7 mouse cellular contexts compared by ENCODE assay signal in genomic region chr7:30613529-30614112, GRCm38 (mm10). TPM values are rescaled to one million over a fixed set of nuclear protein-coding genes. Genes with fewer than 3 reads are reported as not detected.
DNase-seq lines count a peak whose midpoint lies in the region; ATAC-seq and TF ChIP-seq lines count a peak whose summit lies in the region.

No protein-coding gene starts in this region.

- H3K27ac ChIP-seq in forebrain, embryonic 14.5 days (ENCODE audit: low read depth, low read length), result no peak overlapping the region
- H3K27ac ChIP-seq in kidney, embryonic 15.5 days, result 0 out of 2 replicates have a peak overlapping the region, but pooled peaks have one; percentile 56
- no peak overlapping the region for H3K27ac ChIP-seq in small intestine, adult 2 months (ENCODE audit: insufficient read depth, low read depth, low read length)

- ATAC-seq in forebrain, embryonic 14.5 days, result peak; percentile 46; the same call in 1 of the 2 replicates
- peak; percentile 31; the same call in 1 of the 2 replicates for ATAC-seq in kidney, embryonic 15.5 days (replicated peaks; ENCODE audit: low FRiP score)

- H3K9ac ChIP-seq in forebrain, embryonic 14.5 days (ENCODE audit: low read length), result no peak overlapping the region
- H3K9ac ChIP-seq in kidney, embryonic 15.5 days, result no peak overlapping the region

- WGBS in forebrain, embryonic 14.5 days, result 23% methylated on average over 14 of the region's 14 CpGs
- 23% methylated on average over 14 of the region's 14 CpGs for WGBS in kidney, embryonic 15.5 days
- WGBS in lung, adult 2 months, result 19% methylated on average over 14 of the region's 14 CpGs
- 15% methylated on average over 14 of the region's 14 CpGs for WGBS in small intestine, adult 2 months

- no peak for TF ChIP-seq POLR2A in brain, embryonic 14.5 days (IDR thresholded peaks at IDR 0.05; ENCODE audit: borderline replicate concordance, extremely low read depth, insufficient read depth, insufficient read length, poor library complexity, severe bottlenecking)
- no peak for TF ChIP-seq POLR2A in lung, adult 2 months (IDR thresholded peaks at IDR 0.05; ENCODE audit: borderline replicate concordance, extremely low read depth, low read depth, low read length)
- no peak for TF ChIP-seq POLR2A in small intestine, adult 2 months (IDR thresholded peaks at IDR 0.05; ENCODE audit: low read depth, low read length)

- no peaks in the 10 kb centered on the region for H3K9me3 ChIP-seq in forebrain, embryonic 14.5 days (replicated peaks; ENCODE audit: control insufficient read depth, low read length)
- no peaks in the 10 kb centered on the region for H3K9me3 ChIP-seq in kidney, embryonic 15.5 days (replicated peaks)

- H3K4me2 ChIP-seq in forebrain, embryonic 14.5 days (ENCODE audit: low read length), result no peak overlapping the region
- 0 out of 2 replicates have a peak overlapping the region, but pooled peaks have one; percentile 32 for H3K4me2 ChIP-seq in kidney, embryonic 15.5 days

- peak; percentile 71 for TF ChIP-seq CTCF in brain, embryonic 14.5 days (IDR thresholded peaks at IDR 0.05; ENCODE audit: borderline replicate concordance, extremely low read depth, insufficient read depth, insufficient read length)
- TF ChIP-seq CTCF in lung, adult 2 months (IDR thresholded peaks at IDR 0.05; ENCODE audit: insufficient read depth, low read length), result peak; percentile 59
- TF ChIP-seq CTCF in small intestine, adult 2 months (IDR thresholded peaks at IDR 0.05; ENCODE audit: extremely low read depth, insufficient read length, insufficient replicate concordance, low read depth, low read length), result peak; percentile 89

- no peaks in the 10 kb centered on the region for H3K27me3 ChIP-seq in forebrain, embryonic 14.5 days (replicated peaks; ENCODE audit: control insufficient read depth, insufficient read depth, low read length)
- no peaks in the 10 kb centered on the region for H3K27me3 ChIP-seq in kidney, embryonic 15.5 days
- H3K27me3 ChIP-seq in small intestine, adult 2 months (ENCODE audit: control insufficient read depth, insufficient read depth, low read length), result no peaks in the 10 kb centered on the region

- peak; percentile 66 for DNase-seq in 416B (ENCODE audit: low read depth)
- DNase-seq in B cell, adult 2 months, result peak; percentile 77 to 78
- DNase-seq in brain, embryonic 14.5 days (ENCODE audit: low read depth), result peak; percentile 50
- peak; percentile 65 for DNase-seq in forebrain, embryonic 14.5 days (ENCODE audit: low spot score)
- peak; percentile 57 for DNase-seq in lung, adult 2 months

- H3K4me1 ChIP-seq in forebrain, embryonic 14.5 days (ENCODE audit: control insufficient read depth, insufficient read depth, low read length), result no peaks in the 10 kb centered on the region
- H3K4me1 ChIP-seq in kidney, embryonic 15.5 days, result peaks cover 17% of the 10 kb centered on the region
- no peaks in the 10 kb centered on the region for H3K4me1 ChIP-seq in lung, adult 2 months (ENCODE audit: control insufficient read depth, insufficient read depth, low read length)
- H3K4me1 ChIP-seq in small intestine, adult 2 months (ENCODE audit: control insufficient read depth, insufficient read depth, insufficient read length, low read length), result no peaks in the 10 kb centered on the region

- H3K36me3 ChIP-seq in forebrain, embryonic 14.5 days (ENCODE audit: control insufficient read depth, insufficient read depth, low read length), result peaks cover 33% of the 10 kb centered on the region
- H3K36me3 ChIP-seq in kidney, embryonic 15.5 days, result peaks cover 34% of the 10 kb centered on the region
- H3K36me3 ChIP-seq in small intestine, adult 2 months (ENCODE audit: control insufficient read depth, insufficient read depth, low read length), result peaks cover 22% of the 10 kb centered on the region

- no peak overlapping the region for H3K4me3 ChIP-seq in forebrain, embryonic 14.5 days (ENCODE audit: low read depth, low read length)
- H3K4me3 ChIP-seq in kidney, embryonic 15.5 days (replicated peaks), result no peak overlapping the region
- no peak overlapping the region for H3K4me3 ChIP-seq in lung, adult 2 months (replicated peaks; ENCODE audit: extremely low read depth, low read depth, low read length)
- H3K4me3 ChIP-seq in small intestine, adult 2 months (ENCODE audit: low read depth, low read length), result no peak overlapping the region

RNA-seq across cellular contexts. Expression of gene Upk1a, which starts 1.0 kb away (rescaled TPM):
- polyA plus RNA-seq in brain, embryonic 14.5 days (2012; rRNA removed), result 2.7 and 3.9 TPM in 2 replicates
- 0.20 and 0.25 TPM in 2 replicates for polyA plus RNA-seq in forebrain, embryonic 14.5 days (2014; fragmentation: Nextera tagmentation; extraction: Ambion mirVana)
- 3.6 and 5.3 TPM in 2 replicates for polyA plus RNA-seq in kidney, embryonic 15.5 days (2015; fragmentation: Nextera tagmentation; extraction: Ambion mirVana)
- polyA plus RNA-seq in lung, adult 2 months (2012; rRNA removed), result 8.5 and 8.6 TPM in 2 replicates
- polyA plus RNA-seq in small intestine, adult 2 months (2012; rRNA removed), result 7.6 and 8.2 TPM in 2 replicates

RNA-seq across cellular contexts. Expression of gene Cox6b1, which starts 12.3 kb away (rescaled TPM):
- 823 and 962 TPM in 2 replicates for polyA plus RNA-seq in brain, embryonic 14.5 days (2012; rRNA removed)
- polyA plus RNA-seq in forebrain, embryonic 14.5 days (2014; fragmentation: Nextera tagmentation; extraction: Ambion mirVana), result 909 and 1,141 TPM in 2 replicates
- 1,049 and 1,131 TPM in 2 replicates for polyA plus RNA-seq in kidney, embryonic 15.5 days (2015; fragmentation: Nextera tagmentation; extraction: Ambion mirVana)
- polyA plus RNA-seq in lung, adult 2 months (2012; rRNA removed), result 183 and 273 TPM in 2 replicates
- polyA plus RNA-seq in small intestine, adult 2 months (2012; rRNA removed), result 459 and 585 TPM in 2 replicates

RNA-seq across cellular contexts. Expression of gene Zbtb32, which starts 14.9 kb away (rescaled TPM):
- 0.37 and 0.47 TPM in 2 replicates for polyA plus RNA-seq in brain, embryonic 14.5 days (2012; rRNA removed)
- polyA plus RNA-seq in forebrain, embryonic 14.5 days (2014; fragmentation: Nextera tagmentation; extraction: Ambion mirVana), result 0.12 and 0.34 TPM in 2 replicates
- 0.36 and 0.63 TPM in 2 replicates for polyA plus RNA-seq in kidney, embryonic 15.5 days (2015; fragmentation: Nextera tagmentation; extraction: Ambion mirVana)
- 5.1 and 5.7 TPM in 2 replicates for polyA plus RNA-seq in lung, adult 2 months (2012; rRNA removed)
- polyA plus RNA-seq in small intestine, adult 2 months (2012; rRNA removed), result 0.52 and 1.6 TPM in 2 replicates

RNA-seq across cellular contexts. Expression of gene Etv2, which starts 22.0 kb away (rescaled TPM):
- not detected in 2 replicates for polyA plus RNA-seq in brain, embryonic 14.5 days (2012; rRNA removed)
- polyA plus RNA-seq in forebrain, embryonic 14.5 days (2014; fragmentation: Nextera tagmentation; extraction: Ambion mirVana), result not detected in 2 replicates
- not detected in 2 replicates for polyA plus RNA-seq in kidney, embryonic 15.5 days (2015; fragmentation: Nextera tagmentation; extraction: Ambion mirVana)
- not detected in 2 replicates for polyA plus RNA-seq in lung, adult 2 months (2012; rRNA removed)
- 0.11 TPM in 1 of 2 replicates, not detected in the other for polyA plus RNA-seq in small intestine, adult 2 months (2012; rRNA removed)

RNA-seq across cellular contexts. Expression of gene Kmt2b, which starts 25.1 kb away (rescaled TPM):
- polyA plus RNA-seq in brain, embryonic 14.5 days (2012; rRNA removed), result 69.7 and 72.2 TPM in 2 replicates
- 8.7 and 9.6 TPM in 2 replicates for polyA plus RNA-seq in forebrain, embryonic 14.5 days (2014; fragmentation: Nextera tagmentation; extraction: Ambion mirVana)
- polyA plus RNA-seq in kidney, embryonic 15.5 days (2015; fragmentation: Nextera tagmentation; extraction: Ambion mirVana), result 6.7 and 10.9 TPM in 2 replicates
- polyA plus RNA-seq in lung, adult 2 months (2012; rRNA removed), result 49.9 and 58.6 TPM in 2 replicates
- polyA plus RNA-seq in small intestine, adult 2 months (2012; rRNA removed), result 21.4 and 38.1 TPM in 2 replicates
